Mouse (Mus musculus): Measurements from ENCODE around the gene Amz2. TPM values are rescaled to one million over a fixed set of nuclear protein-coding genes. Genes with fewer than 3 reads are reported as not detected.

Amz2 gene
- 5.4 and 7.3 TPM in 2 replicates for polyA plus RNA-seq (2012; rRNA removed)

DNA sequence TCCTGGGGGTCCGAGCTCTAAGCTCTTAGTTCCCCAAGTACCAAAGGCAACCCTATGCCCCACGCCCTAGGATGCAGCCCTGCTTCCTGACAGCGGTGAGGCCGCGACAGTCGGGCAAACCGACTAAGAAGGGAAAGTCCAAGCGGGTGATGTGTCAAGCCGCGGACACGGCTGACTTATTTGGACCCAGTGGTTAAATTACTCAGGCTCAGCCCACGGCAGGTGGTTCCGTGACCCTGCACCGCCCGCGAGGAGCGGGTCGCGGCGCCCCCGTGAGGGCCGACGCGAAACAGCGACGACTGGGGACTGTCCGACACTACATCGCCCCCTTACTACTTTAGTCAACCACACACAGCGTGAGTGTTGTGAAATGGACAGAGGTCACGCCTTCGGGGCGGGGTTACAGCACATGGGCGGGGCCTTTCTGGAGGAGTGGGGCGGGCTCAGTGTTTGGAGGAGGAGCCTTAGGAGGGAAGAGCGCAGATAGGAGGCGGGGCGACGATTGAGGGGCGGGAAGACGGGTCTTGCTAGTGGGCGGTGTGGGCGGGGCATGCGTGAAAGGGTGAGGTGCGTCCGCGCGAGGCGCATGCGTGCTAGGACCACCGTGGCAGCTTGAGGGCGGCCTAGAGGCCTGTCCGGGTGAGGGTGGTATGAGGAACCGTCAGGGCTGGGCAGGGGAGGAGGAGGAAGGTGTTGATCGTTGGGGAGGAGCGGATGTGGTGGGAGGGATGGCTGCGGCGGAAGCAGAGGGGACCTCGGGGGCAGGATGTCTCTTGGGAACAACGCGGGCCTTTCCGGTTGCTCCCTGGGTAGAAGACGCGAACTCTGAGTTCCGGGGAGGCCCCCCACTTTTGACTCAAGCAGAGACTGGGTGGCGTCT lies at the start of gene Amz2:
TSS of gene Amz2 (plus strand) at position 555 of the 880 bp plus-strand sequence.

DNA sequence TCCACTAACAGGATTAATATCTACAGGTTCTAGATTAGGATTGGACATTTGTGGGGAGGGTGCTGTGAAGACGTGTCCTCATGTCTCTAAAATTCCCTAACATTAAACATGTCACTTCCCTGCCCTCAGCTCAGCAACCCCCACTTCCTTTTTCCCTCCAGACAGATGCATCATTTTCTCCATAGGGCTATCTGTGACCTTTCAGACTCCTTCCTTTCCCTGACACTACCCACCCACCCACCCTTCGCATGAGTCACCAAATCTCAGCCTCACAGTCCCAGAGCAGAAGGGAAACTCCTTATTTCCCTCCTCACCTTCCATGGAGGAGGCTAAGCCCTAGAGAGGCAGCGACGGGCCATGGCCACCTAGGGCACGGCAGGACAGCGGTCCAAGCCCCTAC lies 12.1 kb upstream of the Amz2 start, which contains the start of gene 9930022D16Rik:
TSS of gene 9930022D16Rik (plus strand) at position 301 of the 400 bp plus-strand sequence.

DNA sequence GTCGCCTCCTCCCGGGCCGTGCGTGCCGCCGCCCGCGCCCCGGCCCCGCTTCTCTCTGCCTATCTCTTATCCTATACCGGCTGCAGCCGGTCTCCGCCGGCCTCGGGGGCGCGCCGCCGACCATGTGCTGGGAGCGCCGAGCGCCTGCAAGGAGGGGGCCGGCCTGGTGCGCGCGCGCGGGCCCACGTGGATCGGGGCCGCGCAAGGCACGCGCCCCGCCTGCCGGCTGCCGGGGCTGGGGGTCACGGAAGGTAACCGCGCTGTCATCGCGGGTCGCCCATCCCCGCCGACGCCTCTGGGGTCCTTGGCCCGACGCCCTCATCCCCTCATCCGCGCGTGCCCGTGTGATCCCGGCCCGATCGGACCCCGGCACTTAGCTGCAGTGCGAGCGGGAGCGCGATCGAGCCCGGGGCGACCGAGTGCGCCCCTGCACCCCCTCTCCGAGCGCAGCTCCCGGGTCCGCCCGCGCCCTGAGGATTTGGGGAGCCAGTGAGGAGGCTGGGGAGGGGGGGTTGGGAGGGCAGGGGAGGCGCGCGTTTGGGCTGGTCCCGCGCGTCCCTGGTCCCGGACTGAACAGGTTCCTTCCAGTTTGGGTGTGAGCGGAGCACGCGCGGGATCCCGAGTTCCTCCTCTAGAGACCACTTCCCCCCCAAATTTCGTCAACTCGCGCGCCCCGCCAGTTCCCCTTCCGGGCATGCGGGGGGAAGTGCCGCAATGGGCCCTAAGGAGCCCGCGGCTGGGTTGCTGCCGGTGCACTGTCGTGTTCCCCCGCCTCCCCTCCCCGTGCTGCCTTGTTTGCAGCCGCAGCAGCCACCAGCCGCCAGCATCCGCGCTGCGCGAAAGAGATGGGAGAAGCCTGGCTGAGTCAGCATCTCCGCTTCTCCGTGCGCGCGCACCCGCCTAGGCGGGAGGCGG lies 47.7 kb downstream of the Amz2 start, which contains the start of the genes Arsg and Slc16a6:
TSS of gene Arsg (plus strand) at position 204 of the 915 bp plus-strand sequence.
TSS of gene Slc16a6 (minus strand) at position 428 of the 915 bp plus-strand sequence.

Other genes starting within 250 kb of the Amz2 start
- 0.79 and 0.95 TPM in 2 replicates for gene Rgs9, start 127.8 kb upstream of the Amz2 start, polyA plus RNA-seq (2012; rRNA removed)
- 11.3 and 16.5 TPM in 2 replicates for gene Gna13, start 63.1 kb upstream of the Amz2 start, polyA plus RNA-seq (2012; rRNA removed)
- gene 9930022D16Rik, start 12.0 kb upstream of the Amz2 start, polyA plus RNA-seq (2012; rRNA removed) = not detected in 2 replicates
- 0.75 and 0.98 TPM in 2 replicates for gene Arsg, start 47.4 kb downstream of the Amz2 start, polyA plus RNA-seq (2012; rRNA removed)
- gene Slc16a6, start 47.7 kb downstream of the Amz2 start, polyA plus RNA-seq (2012; rRNA removed) = 0.76 and 0.87 TPM in 2 replicates
- 5.5 and 7.8 TPM in 2 replicates for gene Wipi1, start 186.0 kb downstream of the Amz2 start, polyA plus RNA-seq (2012; rRNA removed)
- 32.3 and 37.1 TPM in 2 replicates for gene Prkar1a, start 223.5 kb downstream of the Amz2 start, polyA plus RNA-seq (2012; rRNA removed)